Mouse (Mus musculus) skeletal muscle tissue, adult 2 months (tissue): ENCODE measurements around the gene Pold1.

ENCODE experiments used
- DNase-seq: peaks from one replicate; pipeline ENCODE4 v3.0.0-alpha.2; 2012; ENCODE audit warnings: low read depth, low spot score

Gene Pold1

GRCm38 (mm10) chr7:44525126-44525832, 23.4 kb downstream of the Pold1 start:
- peak; percentile 97 for DNase-seq

- DNase-seq = peak; percentile 97
Measured at GRCm38 (mm10) chr7:44524502-44524901, 24.1 kb downstream of the Pold1 start, which contains the start of gene Mybpc2. Gene Mybpc2, minus strand, starts transcription at chr7:44524656.

GRCm38 (mm10) chr7:44523056-44523455, 25.6 kb downstream of the Pold1 start:
- DNase-seq = peak; percentile 95

DNA sequence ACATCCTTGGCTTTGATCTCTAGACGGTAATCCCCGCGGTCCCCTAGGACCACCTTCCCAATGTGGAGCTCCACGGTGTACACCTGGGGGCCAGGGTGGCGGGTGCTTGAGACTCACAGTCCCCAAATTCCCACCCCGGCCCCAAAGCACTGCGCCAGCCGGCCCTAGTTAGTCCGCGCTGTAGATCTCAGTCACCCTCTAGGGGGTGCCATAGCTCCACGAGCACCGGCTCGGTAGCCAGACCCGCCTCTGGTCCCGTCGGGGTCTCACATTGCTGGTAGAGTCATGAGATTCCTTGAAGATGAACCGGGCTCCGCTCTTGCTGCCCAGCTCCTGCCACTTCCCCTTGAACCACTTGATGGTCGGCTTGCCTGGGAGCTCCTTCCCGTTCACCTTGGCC, 26.9 kb downstream of the Pold1 start:
- peak; percentile 66 for DNase-seq

DNA sequence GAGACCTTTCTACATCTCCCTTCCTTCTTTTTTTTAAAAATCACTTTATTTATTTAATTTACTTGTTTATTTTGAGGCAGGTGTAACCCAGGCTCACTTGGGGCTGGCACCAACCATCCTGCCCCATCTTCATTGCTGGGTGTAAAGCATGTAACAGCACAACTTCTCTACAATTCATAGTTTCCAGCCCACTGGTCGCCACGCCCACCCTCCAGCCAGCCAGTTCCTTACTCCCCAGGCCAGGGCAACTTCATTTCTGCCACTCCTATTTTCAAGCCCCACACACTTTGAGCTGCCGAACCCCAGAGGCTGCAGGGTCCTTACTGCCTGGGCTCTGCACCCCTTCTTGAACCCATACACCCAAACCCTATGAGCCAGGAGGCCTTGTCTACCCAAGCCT, 27.7 kb downstream of the Pold1 start:
- DNase-seq = no peak

DNA sequence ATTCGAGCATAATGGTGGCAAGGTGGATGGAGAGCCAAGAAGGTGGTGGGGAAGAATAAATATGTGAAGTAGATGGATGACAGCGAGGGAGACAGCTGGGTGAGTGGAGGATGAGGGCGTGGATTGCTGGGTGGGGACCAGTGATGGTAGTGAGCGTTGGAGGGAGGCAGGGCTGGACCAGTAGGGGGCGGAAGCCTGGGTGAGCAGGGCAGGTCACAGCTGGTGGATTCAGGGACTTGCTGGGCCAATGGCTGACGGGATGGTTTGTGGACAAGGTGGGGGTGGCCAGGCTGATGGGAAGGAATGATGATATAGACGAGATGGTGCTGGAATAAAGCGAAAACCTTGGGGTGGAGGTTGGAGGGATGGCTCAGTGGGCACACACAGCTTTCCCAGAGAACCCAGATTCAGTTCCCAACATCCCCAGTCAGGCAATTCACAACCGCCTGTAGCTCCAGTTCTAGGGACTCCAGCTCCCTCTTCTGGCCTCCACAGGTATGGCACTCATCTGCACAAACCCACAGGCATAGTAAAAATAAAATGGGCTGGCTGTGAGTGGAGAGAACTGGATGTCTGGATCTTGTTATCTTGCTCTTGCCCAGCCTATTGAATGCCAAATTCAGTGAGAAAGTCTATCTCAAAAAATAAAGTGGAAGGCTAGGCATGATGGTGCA, 29.3 kb downstream of the Pold1 start:
- DNase-seq = no peak

- DNase-seq = no peak
Measured at GRCm38 (mm10) chr7:44507491-44507890, 41.2 kb downstream of the Pold1 start.

GRCm38 (mm10) chr7:44501563-44502115, 47.0 kb downstream of the Pold1 start:
- DNase-seq = no peak

DNA sequence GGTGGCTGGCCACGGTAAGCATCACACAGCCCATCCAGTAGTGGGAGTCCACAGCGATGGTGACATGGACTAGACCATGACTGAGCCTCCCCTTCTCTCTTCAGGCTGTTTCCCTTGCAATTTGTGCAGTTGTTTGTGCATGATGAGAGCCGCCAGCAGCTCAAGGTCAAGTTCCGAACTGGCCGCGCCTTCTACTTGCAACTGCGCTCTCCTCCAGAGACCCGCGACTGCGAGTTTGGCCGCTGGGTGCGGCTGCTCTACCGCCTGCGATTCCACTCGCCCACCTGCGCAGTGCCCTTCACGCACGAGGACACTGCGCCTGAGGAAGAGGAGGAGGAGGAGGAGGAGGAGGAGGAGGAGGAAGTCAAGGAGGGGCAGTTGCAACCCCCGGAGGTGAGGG, 48.6 kb downstream of the Pold1 start:
- DNase-seq = no peak

DNA sequence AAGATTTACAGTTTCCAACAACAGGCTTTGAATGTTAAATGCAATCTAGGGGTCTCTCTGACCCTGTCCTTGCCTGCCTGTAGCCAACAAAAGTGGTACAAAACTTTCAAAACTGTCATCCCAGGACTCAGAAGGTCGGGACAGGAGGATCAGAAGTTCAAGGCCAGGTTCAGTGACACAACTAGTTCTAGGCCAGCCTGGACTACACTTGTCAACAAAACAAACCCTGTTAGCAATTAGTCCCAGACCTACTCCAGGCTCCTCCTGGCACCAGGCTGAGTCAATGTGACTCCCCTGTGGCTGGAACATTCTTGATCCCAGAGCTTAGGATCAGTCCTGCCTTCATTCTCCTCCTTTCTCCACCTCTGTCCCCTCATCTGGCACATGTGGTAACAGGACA, 49.7 kb downstream of the Pold1 start:
- no peak for DNase-seq

DNA sequence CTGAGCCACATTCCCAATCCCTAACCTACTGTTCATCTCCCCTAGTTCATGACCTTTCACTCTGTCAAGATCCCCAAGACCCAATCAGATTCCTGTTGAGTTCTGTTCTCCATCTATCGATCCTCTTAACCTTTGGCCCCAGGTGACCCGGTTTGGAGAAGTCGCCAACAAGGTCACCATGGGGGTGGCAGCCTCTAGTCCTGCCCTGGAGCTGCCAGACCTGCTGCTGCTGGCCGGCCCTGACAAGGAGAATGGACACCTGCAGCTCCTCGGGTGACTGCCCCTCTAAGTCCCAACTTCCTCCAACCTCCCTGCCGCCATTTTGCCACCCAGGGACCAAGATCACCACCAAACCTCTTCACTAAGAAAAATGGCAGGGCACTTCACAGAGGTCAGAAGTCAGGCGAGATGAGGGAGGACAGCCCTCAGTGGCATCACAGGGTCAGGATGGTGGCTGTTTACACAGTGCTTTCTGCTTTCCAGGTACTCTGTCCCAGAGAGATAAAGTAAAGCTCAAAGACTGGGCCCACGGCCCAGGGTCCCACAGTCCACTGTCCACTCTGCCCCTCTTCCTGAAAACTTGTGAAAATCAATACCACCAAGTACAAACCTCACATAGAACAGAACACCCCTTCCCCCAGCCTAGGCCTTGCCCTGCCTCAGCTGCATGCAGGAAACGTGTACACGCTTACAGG, 51.1 kb downstream of the Pold1 start:
- DNase-seq = no peak

DNA sequence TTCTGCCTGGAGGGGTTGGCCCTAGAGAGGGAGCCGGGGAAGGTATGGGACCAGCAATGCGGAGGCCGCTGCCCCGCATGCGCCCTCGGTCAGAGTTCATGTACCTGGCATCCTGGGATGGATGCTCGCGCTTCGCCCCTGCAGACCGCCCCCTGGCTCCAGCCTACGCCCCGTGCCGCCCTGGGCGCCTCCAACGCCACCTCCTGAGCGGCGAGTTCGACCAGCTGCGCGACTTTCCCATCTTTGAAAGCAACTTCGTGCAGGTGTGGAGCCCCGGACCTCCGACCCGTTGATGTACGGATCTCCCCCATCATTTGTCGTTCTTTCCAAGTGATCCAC, 51.9 kb downstream of the Pold1 start:
- no peak for DNase-seq

DNA sequence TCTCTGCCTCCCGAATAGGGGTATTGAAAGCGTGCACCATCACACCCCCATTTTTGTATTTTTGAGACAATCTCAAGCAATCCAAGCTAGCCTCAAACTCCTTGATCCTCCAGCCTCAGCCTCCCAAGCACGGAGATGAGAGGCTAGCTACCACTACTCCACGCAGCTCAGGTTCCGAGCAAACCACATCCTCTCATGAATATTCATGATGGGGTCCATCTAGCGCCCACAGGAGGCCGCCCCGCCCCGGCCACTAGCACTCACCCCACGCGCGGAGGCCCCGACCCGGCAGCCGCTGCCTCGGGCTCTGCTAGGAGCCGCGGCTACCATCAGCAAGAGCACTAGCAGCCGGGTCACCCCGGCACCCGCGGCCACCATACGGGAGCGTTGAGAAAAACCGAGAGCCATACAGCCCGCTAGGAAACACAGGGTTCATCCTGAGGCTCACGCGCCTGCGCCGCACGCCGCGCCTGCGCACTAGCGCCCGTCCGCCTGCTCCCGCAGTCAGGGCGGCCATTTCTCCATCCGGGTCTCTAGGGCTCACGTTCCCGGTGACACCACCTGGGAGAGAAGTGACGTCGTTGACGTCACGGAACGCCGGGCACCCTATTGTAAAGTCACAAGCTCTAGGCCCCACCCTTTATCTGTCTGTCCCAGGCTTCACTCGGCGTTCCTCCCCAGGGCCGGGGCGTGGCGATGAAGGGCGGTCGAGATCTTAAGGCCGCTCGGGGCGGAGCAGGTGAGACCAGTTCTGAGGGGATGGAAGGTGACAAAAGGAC, 52.5 kb downstream of the Pold1 start, which contains the start of the genes Emc10 and Fam71e1:
Gene Emc10 (minus strand): TSS at position 538 of the 779 bp plus-strand sequence.
Gene Fam71e1 (plus strand): TSS at position 590 of the 779 bp plus-strand sequence.
- peak; percentile 98 for DNase-seq

GRCm38 (mm10) chr7:44495086-44495485, 53.6 kb downstream of the Pold1 start:
- no peak for DNase-seq

DNA sequence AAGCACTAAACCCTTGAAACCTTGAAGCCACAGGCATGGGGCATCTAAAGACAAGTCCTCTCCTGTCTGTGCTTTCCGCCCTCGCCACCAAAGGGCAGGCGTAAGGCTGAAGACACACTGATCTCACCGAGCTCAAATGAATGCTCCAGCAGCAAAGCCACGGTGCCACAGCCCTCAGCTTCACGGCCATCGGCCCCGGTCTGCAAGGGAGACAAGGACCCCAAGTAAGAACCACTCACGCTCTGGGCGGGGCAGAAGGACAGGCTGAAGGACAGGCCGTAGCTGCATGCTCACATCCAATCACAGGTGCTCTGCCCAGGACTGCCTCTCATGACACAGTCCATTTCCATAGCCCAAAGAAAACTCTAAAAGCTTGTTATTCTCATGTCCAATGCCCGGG, 54.0 kb downstream of the Pold1 start:
- no peak for DNase-seq

GRCm38 (mm10) chr7:44492166-44492826, 56.4 kb downstream of the Pold1 start:
- DNase-seq = no peak

DNA sequence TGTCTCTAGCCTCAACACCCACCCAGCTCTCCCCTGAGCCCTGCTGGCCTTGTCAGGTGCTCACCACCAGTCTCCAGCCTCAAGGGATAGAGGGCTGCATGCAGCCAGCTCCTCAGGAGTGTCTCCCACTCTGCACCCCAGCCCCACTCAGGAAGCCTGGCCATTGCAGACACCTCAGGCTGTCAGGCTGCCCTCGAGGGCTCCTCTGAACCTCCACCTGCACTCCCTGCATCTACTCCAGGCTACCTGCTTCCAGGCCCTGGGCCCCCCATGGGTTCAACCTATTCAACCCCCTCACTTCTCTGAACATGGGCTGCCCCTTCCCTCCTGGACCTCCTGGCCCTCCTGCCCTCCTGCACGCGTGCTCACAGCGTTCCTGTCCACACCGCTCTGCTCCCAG, 57.3 kb downstream of the Pold1 start:
- no peak for DNase-seq

DNA sequence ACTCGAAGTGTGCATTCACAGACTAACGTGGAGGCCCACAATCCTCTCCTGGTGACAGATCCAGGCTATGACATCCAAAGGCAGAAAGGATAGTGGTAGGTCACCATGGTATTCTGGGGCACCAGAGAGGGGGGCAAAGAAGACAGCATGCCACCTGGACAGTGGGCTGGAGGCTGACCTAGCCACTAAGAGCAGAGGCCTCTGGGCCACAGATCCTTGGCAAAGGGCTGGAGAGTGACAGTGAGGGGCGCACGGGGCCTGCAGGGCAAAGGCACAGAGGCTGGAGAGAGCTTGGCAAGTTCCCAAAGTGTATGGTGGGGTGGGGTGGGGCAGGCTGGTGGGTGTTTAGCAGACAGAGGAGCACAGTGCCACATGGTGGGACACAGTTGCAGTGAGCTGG, 58.4 kb downstream of the Pold1 start:
- DNase-seq = no peak

DNA sequence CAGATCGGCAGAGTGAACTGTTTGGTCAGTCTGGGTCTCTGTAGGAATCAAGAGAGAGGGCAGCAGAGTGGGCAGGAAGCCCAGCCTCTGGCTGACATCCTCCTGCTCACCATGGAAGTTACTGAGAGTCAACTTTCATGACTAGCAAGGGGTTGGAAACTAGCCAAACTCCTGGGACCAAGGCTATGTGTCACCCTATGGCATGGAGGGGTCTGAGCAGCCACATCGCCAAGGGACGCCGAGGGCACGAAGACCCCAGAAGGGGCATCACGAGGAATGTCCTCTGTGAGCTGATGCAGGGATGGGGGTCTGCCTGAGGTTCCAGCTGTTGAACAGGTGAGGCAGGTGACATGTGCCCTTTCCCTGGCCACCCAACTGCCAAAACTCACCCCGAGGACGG, 60.1 kb downstream of the Pold1 start:
- no peak for DNase-seq

DNA sequence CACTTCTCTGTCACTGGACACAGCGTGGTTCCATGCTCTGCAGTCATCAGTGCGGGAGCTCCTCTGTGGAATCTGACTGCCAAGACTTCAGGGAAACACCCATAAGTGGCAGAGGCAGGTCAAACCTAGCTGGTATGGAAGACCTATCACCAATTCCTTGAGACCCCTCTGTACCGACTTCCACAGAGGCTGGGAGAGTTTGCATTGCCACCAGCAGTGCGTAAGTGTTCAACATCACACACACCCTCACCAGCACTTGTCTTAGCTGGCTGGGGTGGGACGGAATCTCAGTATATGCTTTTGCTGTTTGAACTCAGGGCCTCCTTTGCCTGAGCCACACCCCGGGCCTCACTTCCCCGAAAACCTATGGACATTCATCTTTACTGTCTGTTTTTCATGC, 60.7 kb downstream of the Pold1 start:
- DNase-seq = no peak
